Mouse (Mus musculus) midbrain, postnatal 0 days (tissue): Measurements from ENCODE around the gene F3. TPM values are rescaled to one million over a fixed set of nuclear protein-coding genes. Genes with fewer than 3 reads are reported as not detected.

Experiments used
- ATAC-seq: fragments of 200-750 bp; cut with Nextera tagmentation; 2 replicates; pipeline ENCODE4 v1.8.0; 2017; ENCODE audit warnings: moderate number of reproducible peaks, mild to moderate bottlenecking, moderate TSS enrichment, moderate library complexity; ENCODE audit not compliant: low FRiP score
- DNase-seq: peaks from one replicate; pipeline ENCODE4 v3.0.0-alpha.2; 2015; ENCODE audit warnings: low spot score
- H3K27ac ChIP-seq: fragments of 300-500 bp; sonication (generic); 2 replicates; pipeline ENCODE4 v1.5.1; 2014; ENCODE audit warnings: low read depth, mild to moderate bottlenecking, low read length, mixed read lengths
- H3K27me3 ChIP-seq: fragments of 300-500 bp; sonication (generic); 2 replicates; pipeline ENCODE4 v1.6.1; 2014; ENCODE audit warnings: low read length, control low read depth, mixed read lengths; ENCODE audit not compliant: insufficient read depth
- H3K36me3 ChIP-seq: fragments of 300-500 bp; sonication (generic); 2 replicates; pipeline ENCODE4 v1.6.1; 2014; ENCODE audit warnings: low read length, control low read depth, mixed read lengths; ENCODE audit not compliant: insufficient read depth
- H3K4me1 ChIP-seq: fragments of 300-500 bp; sonication (generic); 2 replicates; pipeline ENCODE4 v1.6.1; 2014; ENCODE audit warnings: mild to moderate bottlenecking, control low read depth, antibody characterized with exemption, low read length, mixed read lengths; ENCODE audit not compliant: insufficient read depth
- H3K4me2 ChIP-seq: fragments of 300-500 bp; sonication (generic); 2 replicates; pipeline ENCODE4 v1.6.1; 2014; ENCODE audit warnings: low read depth, mild to moderate bottlenecking, low read length, mixed read lengths; ENCODE audit not compliant: poor library complexity, severe bottlenecking
- H3K4me3 ChIP-seq: fragments of 300-500 bp; sonication (generic); 2 replicates; pipeline ENCODE4 v1.5.1; 2014; ENCODE audit warnings: low read depth, mild to moderate bottlenecking, low read length, moderate library complexity
- H3K9ac ChIP-seq: fragments of 300-500 bp; sonication (generic); replicated peaks from 2 replicates; pipeline ENCODE4 v1.6.1; 2014; ENCODE audit warnings: mild to moderate bottlenecking, low read length, moderate library complexity, mixed read lengths; ENCODE audit not compliant: poor library complexity, severe bottlenecking
- H3K9me3 ChIP-seq: fragments of 300-500 bp; sonication (generic); 2 replicates; pipeline ENCODE4 v1.6.1; 2016; ENCODE audit warnings: low read length, control low read depth
- CTCF ChIP-seq: IDR thresholded peaks from 2 replicates; pipeline ENCODE4 v1.5.1; 2016; ENCODE audit warnings: antibody characterized with exemption, mild to moderate bottlenecking
- WGBS: fragments of 180-500 bp; shearing (Covaris S2); extraction: QIAGEN DNeasy Blood & Tissue Kit; methylation state at CpG from one replicate; pipeline ENCODE4 v1.1.7; 2014; 5-methylcytosine and 5-hydroxymethylcytosine counted together
- polyA plus RNA-seq: library from polyadenylated mRNA; unstranded; fragments of >200 nt; fragmentation: Nextera tagmentation; extraction: Ambion mirVana; gene quantifications from 2 replicates; pipeline ENCODE4 v1.2.1, GENCODE M21; 2015
- total RNA-seq: library from RNA; depleted of rRNA; stranded (reverse); fragments of >200 nt; gene quantifications from 2 replicates; pipeline ENCODE4 v1.2.3, GENCODE M21; 2014

F3 gene
- total and polyA plus RNA-seq, 2 experiments from 2014 or later: 15.6 to 16.7 TPM

DNA sequence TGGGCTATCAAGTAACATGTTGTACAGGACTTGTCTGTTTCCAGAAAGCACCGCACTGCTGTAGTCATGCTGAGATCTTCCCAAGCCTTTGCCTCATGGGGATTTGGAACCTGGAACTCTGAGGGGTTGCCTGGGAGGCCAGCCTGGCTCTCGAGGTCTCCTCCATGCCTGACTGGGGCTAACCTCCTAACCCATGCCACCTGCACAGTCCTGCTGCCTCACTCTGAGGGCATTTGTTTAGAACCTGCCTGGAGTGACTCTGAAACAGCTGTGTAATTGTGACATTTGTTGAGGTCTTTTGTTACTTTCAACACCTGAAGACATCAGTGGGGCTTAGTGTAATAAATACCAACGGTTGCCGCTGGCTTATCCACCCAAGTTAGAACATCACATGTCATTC is 11.1 kb upstream of the F3 start:
- peaks cover 3% of the 10 kb centered on the region; the same call in 1 of the 2 replicates for H3K4me1 ChIP-seq
- H3K27me3 ChIP-seq: no peaks in the 10 kb centered on the region

DNA sequence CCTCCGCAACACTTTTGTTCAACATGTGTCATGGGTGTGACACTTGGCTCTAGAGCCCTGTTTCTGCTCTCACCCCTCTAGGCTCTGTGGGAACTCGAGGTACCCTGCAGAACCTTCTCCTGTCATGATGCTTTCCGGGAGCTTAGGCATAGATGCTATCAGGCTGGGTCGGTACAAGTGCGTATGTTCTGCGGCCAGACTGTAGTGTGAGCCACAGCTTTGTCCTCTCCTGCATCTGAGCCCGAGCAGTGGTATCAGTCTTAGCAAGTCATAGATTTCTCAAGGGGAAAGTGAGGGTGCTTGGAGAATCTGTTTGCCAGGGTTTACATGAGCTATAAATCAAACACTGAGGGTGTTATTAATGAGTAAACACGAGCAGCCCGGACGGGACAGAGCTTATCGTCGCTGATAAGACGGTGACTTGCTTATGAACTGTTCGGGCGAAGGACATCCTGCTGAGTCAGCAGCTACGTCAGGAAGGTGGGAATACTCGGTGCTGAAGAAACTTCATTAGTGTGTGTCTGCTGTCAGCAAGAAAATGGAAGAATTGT is 10.1 kb upstream of the F3 start:
- Histone ChIP-seq H3K9ac (no peak overlapping the region), H3K27ac (no peak overlapping the region)
- no peak for ATAC-seq

More for the DNA sequence above, 11.1 kb upstream of the F3 start:
- 64% methylated on average over 4 of the region's 4 CpGs for WGBS
- ATAC-seq (no peak), DNase-seq (no peak)
- Histone ChIP-seq H3K9me3 (no peaks in the 10 kb centered on the region), H3K4me2 (no peak overlapping the region), H3K36me3 (no peaks in the 10 kb centered on the region), H3K4me3 (no peak overlapping the region), H3K27ac (no peak overlapping the region), H3K9ac (no peak overlapping the region)
- no peak for TF ChIP-seq CTCF

DNA sequence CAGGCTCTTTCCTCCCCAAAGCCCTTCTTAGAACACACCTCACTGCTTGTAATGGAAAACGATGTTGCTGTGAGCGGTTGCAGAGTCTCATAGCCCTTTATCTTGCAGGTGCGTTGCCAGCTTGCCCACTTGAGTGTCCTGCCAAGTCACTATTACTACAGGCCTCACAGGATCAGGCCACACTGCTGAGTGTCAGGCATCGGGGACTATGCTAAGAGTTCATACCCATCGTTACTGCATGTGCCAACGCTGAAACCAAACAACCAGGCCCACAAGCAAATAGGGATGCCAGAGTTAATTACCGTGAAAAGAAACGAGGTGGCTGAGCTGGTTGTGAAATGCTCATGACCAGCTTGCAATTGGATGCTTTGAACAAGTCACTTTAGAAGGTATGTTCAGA is 9.5 kb upstream of the F3 start:
- H3K27ac ChIP-seq: no peak overlapping the region
- H3K9me3 ChIP-seq: no peaks in the 10 kb centered on the region
- H3K9ac ChIP-seq: no peak overlapping the region
- H3K4me1 ChIP-seq: peaks cover 3% of the 10 kb centered on the region; the same call in 1 of the 2 replicates
- H3K4me2 ChIP-seq: no peak overlapping the region
- no peak for TF ChIP-seq CTCF
- no peak for DNase-seq
- H3K36me3 ChIP-seq: no peaks in the 10 kb centered on the region
- no peaks in the 10 kb centered on the region for H3K27me3 ChIP-seq
- no peak for ATAC-seq
- H3K4me3 ChIP-seq: no peak overlapping the region
- WGBS: 75% methylated on average over 8 of the region's 8 CpGs

More for the DNA sequence above, 10.1 kb upstream of the F3 start:
- H3K27me3 ChIP-seq: no peaks in the 10 kb centered on the region
- TF ChIP-seq CTCF: no peak
- no peaks in the 10 kb centered on the region for H3K36me3 ChIP-seq
- peaks cover 3% of the 10 kb centered on the region; the same call in 1 of the 2 replicates for H3K4me1 ChIP-seq
- no peak for DNase-seq
- H3K4me3 ChIP-seq: no peak overlapping the region
- H3K9me3 ChIP-seq: no peaks in the 10 kb centered on the region
- 71% methylated on average over 17 of the region's 17 CpGs for WGBS
- no peak overlapping the region for H3K4me2 ChIP-seq

DNA sequence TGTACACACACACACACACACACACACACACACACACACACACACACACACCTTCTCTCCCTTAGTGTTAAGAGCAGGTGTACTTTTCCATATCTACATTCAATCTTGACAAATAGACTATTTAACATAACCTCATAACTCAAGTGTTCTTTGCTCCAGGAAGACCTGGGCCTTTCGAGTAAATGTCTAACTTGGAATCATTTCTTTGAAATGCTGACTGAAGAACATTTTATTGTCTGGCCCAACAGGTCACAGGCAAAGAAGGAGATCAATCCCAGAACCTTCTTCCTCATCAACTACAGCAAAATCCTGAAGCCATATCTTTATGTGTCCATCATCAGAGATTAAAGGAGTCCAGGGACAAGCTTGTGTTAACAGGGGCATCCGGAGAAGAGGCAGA is 8.9 kb upstream of the F3 start:
- H3K27ac ChIP-seq: no peak overlapping the region
- peaks cover 3% of the 10 kb centered on the region; the same call in 1 of the 2 replicates for H3K4me1 ChIP-seq
- DNase-seq (no peak), ATAC-seq (no peak)
- H3K36me3 ChIP-seq: no peaks in the 10 kb centered on the region
- H3K9me3 ChIP-seq: no peaks in the 10 kb centered on the region
- WGBS: 93% methylated on average over 2 of the region's 2 CpGs
- no peak for TF ChIP-seq CTCF
- H3K4me2 ChIP-seq: no peak overlapping the region
- H3K4me3 ChIP-seq: no peak overlapping the region
- no peak overlapping the region for H3K9ac ChIP-seq
- H3K27me3 ChIP-seq: no peaks in the 10 kb centered on the region

DNA sequence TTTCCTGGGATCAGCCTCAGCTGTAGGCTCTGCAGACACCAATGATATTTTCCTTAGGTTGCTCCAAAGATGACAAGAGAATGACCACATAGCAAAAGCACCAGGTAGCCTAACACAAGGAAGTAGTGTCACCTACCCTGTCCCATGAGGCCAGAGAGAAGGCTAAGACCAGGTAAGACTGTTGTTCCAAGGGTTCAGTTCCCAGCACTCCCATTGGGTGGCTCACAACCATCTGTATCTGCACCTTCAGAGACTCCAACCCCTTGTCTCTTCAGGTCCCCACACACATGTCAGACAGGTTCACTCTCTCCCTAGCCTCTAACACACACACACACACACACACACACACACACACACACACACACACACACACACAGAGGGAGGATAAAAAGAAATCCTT is 8.0 kb upstream of the F3 start:
- no peaks in the 10 kb centered on the region for H3K36me3 ChIP-seq
- H3K4me2 ChIP-seq: no peak overlapping the region
- DNase-seq: no peak
- H3K4me3 ChIP-seq: no peak overlapping the region
- no peaks in the 10 kb centered on the region for H3K9me3 ChIP-seq
- H3K9ac ChIP-seq: no peak overlapping the region
- H3K27me3 ChIP-seq: no peaks in the 10 kb centered on the region
- TF ChIP-seq CTCF: no peak
- ATAC-seq: no peak
- peaks cover 3% of the 10 kb centered on the region; the same call in 1 of the 2 replicates for H3K4me1 ChIP-seq
- H3K27ac ChIP-seq: 0 out of 2 replicates have a peak overlapping the region, but pooled peaks have one; percentile 43

DNA sequence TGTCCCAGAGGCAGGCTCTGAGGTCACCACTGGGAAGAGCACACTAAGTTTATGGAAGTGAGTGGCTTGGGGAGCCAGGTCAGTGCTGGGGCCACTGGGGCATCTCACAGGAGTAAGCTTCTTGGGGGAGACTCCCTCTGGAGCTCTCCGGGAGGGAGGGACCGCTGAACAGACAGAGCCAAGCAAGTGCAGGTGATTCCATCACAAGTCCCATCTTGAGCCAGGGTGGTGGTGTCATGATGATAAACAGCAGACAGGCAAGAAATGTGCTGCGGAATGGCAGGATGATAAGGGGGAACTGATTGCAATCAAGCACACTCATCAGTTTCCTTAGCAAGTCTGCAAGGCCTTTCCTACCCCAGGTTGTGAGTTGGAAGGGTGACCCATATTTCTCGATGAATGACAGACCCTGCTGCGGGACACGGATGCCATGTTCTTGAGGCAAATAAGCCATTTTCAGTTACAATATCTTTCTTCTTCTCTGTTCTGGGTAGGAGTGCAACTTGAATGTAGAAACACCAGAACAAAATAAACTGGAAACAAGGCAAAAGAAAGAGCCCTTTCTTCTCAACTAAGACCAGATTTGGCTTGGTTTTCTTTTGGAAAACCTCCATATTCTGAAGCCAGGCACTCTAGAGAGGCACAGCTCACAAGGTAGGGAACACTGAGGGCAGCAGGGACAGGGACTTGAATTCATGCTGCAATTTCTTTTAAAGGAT is 7.4 kb upstream of the F3 start:
- Histone ChIP-seq H3K9me3 (no peaks in the 10 kb centered on the region), H3K36me3 (no peaks in the 10 kb centered on the region), H3K9ac (no peak overlapping the region), H3K4me1 (peaks cover 3% of the 10 kb centered on the region; the same call in 1 of the 2 replicates), H3K27me3 (no peaks in the 10 kb centered on the region), H3K4me2 (no peak overlapping the region), H3K4me3 (no peak overlapping the region), H3K27ac (0 out of 2 replicates have a peak overlapping the region, but pooled peaks have one; percentile 43)
- 81% methylated on average over 6 of the region's 6 CpGs for WGBS
- peak; percentile 65 for DNase-seq
- ATAC-seq: 0 out of 2 replicates have a peak, but pooled peaks have one; percentile 38
- TF ChIP-seq CTCF: no peak
